Mouse (Mus musculus): ENCODE results near the gene Nfia. TPM values are rescaled to one million over a fixed set of nuclear protein-coding genes. Genes with fewer than 3 reads are reported as not detected.

Nfia gene
- polyA plus RNA-seq, 1 experiment: 53.0 TPM

DNA sequence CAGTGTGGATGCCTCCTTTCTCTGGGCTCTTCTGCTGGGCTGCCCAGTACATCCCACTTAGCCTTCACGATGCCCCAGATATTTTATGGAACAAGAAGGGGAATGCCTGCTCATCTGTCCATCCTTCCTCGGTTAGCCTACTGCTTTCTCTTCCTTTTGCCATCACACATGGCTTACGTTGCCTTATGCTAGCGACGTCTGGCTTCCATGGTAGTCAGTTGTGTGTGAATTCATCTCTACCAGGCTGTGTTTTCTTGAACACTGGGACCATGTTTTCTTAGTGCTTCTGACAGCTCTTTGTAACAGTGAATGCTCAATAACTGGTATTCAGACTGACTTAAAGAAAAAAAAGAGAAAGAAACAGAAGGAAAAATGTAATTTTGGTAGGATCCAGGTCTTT lies 113.7 kb downstream of the Nfia start:
- Histone ChIP-seq H3K4me1 (ENCODE audit: control insufficient read depth, insufficient read depth, low read length) (no peaks in the 10 kb centered on the region), H3K27ac (ENCODE audit: insufficient read depth, low read length) (no peak overlapping the region), H3K4me3 (ENCODE audit: insufficient read depth, low read length) (no peak overlapping the region)
- TF ChIP-seq CTCF (IDR thresholded peaks at IDR 0.05; ENCODE audit: borderline replicate concordance, insufficient read depth, low read length) (no peak), POLR2A (IDR thresholded peaks at IDR 0.05; ENCODE audit: low read depth, low read length) (no peak)

DNA sequence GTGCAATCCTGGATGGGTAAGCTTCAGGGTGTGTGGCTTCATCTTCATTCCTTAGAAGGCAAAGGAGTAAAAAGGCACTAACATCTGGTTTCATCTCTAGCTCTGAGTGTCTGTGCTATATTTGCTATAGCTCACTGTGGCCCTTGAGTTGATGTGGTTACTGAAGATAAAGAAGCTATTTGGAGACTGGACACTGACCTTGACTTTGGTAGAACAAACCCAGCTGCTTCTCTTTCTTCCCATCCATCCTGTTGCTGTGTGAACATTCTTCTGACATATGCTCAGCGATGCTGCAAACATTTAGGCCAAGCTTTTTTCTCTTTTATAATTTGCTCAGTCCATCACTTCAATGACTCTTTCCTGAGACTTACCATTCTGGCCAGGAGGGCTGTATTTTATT lies 114.7 kb downstream of the Nfia start:
- no peak overlapping the region for H3K4me3 ChIP-seq (ENCODE audit: insufficient read depth, low read length)
- H3K4me1 ChIP-seq (ENCODE audit: control insufficient read depth, insufficient read depth, low read length): no peaks in the 10 kb centered on the region
- TF ChIP-seq POLR2A (IDR thresholded peaks at IDR 0.05; ENCODE audit: low read depth, low read length) (no peak), CTCF (IDR thresholded peaks at IDR 0.05; ENCODE audit: borderline replicate concordance, insufficient read depth, low read length) (no peak)
- H3K27ac ChIP-seq (ENCODE audit: insufficient read depth, low read length): no peak overlapping the region

DNA sequence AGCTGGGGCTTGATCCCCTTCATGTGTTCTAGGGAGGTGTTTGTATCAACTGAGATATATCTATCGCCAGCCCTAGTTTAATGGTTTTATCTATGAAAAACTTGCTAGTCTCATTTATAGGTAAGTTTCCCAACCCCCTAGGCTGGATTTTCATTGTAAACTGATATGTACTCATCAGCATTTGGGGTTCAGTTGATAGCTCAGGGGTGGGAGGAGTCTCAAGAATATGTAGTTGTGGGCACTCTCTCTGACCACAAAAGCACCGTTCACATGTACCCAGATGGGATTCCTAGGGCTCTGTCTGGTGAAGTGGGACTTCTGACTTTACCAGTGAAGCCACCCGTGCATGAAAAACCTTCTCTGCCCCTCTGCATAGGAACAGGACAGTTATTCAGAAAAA lies 118.5 kb downstream of the Nfia start:
- Histone ChIP-seq H3K27ac (ENCODE audit: insufficient read depth, low read length) (no peak overlapping the region), H3K4me1 (ENCODE audit: control insufficient read depth, insufficient read depth, low read length) (no peaks in the 10 kb centered on the region), H3K4me3 (ENCODE audit: insufficient read depth, low read length) (no peak overlapping the region)
- TF ChIP-seq CTCF (IDR thresholded peaks at IDR 0.05; ENCODE audit: borderline replicate concordance, insufficient read depth, low read length) (no peak), POLR2A (IDR thresholded peaks at IDR 0.05; ENCODE audit: low read depth, low read length) (no peak)

- Histone ChIP-seq H3K4me3 (ENCODE audit: insufficient read depth, low read length) (no peak overlapping the region), H3K27ac (ENCODE audit: insufficient read depth, low read length) (no peak overlapping the region), H3K4me1 (ENCODE audit: control insufficient read depth, insufficient read depth, low read length) (no peaks in the 10 kb centered on the region)
- TF ChIP-seq POLR2A (IDR thresholded peaks at IDR 0.05; ENCODE audit: low read depth, low read length) (no peak), CTCF (IDR thresholded peaks at IDR 0.05; ENCODE audit: borderline replicate concordance, insufficient read depth, low read length) (no peak)
Observed at GRCm38 (mm10) chr4:97891611-97892010, 119.1 kb downstream of the Nfia start.

DNA sequence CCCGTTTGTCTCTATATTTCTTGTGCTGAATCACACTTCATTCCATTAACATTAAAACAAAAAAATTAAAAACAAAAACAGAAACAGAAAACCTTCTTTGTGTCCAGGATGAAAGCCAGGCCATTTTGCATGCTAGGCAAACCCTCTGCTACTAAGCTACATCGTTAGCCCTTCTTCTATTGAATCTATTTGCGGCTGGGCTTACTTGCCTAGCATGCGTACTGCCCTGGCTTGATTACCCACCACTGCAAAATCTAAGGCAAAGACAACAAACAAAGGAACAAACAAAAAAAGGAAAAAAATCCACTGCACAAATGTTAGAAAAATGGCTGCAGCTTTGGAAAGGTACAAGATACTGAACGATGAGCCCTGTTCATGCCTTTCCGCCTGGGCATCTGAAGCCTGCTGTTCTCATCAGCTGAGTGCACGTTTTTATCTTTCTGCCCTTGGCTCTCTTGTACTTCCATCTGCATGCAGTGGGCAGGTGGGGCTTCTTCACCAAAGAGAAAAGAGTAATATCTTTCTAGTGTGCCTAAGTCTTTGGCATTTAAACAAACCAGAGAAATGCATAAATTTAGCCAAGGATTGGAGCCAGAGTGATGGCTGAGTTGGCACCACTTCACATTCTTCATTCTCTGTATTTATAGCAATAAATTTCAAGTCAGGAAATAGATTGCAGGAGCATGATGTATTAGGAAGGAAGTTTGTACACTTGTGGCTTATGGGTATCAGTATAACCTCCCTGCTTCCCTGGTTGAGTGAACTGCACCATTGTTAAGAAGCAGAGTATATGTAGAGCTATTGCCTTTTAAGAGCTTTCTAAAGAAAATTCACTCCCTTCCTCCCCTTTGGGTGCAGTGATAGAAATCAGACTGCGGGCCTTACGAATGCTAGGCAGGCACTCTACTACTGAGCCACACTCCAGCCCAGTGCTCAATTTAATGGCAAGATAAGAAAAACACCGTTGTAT lies 121.7 kb downstream of the Nfia start:
- no peak overlapping the region for H3K27ac ChIP-seq (ENCODE audit: insufficient read depth, low read length)
- H3K4me1 ChIP-seq (ENCODE audit: control insufficient read depth, insufficient read depth, low read length): no peaks in the 10 kb centered on the region
- no peak for TF ChIP-seq CTCF (IDR thresholded peaks at IDR 0.05; ENCODE audit: borderline replicate concordance, insufficient read depth, low read length)
- H3K4me3 ChIP-seq (ENCODE audit: insufficient read depth, low read length): no peak overlapping the region

- no peaks in the 10 kb centered on the region for H3K4me1 ChIP-seq (ENCODE audit: control insufficient read depth, insufficient read depth, low read length)
- no peak overlapping the region for H3K4me3 ChIP-seq (ENCODE audit: insufficient read depth, low read length)
- TF ChIP-seq POLR2A (IDR thresholded peaks at IDR 0.05; ENCODE audit: low read depth, low read length): no peak
- TF ChIP-seq CTCF (IDR thresholded peaks at IDR 0.05; ENCODE audit: borderline replicate concordance, insufficient read depth, low read length): no peak
- no peak overlapping the region for H3K27ac ChIP-seq (ENCODE audit: insufficient read depth, low read length)
Observed at GRCm38 (mm10) chr4:97895940-97896339, 123.4 kb downstream of the Nfia start.

DNA sequence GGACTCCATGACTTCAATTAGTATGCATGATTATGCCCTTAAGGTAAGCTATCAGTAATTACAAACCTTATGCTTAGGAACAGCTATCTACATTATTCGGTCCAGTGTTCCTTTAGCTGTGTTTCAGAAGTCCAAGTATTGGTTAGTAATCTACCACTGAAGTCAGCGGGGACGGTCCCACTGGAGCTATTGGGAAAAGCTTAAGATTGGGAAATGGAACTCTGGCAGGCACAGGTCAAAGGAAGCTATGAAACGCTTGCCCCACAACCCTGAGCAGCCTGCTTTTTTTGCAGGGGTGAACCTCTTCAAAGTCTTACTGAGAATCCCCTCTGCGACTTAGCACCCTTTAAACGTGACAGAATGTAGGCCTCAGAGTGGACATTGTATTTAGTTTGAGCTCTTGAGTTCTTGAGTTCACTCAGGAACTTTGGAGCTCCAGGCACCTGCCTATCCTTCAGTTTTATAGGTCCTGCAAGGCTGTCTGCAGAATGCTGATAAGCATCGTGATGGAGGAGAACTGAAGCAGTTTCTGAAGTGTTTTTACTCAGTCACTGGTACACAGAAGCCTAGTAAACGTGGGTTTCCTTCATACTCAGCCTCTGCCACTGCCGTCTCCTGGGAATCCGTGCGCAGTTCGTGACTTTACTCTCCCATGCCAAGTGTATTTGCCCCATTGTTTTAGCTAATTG lies 127.9 kb downstream of the Nfia start:
- no peak overlapping the region for H3K4me3 ChIP-seq (ENCODE audit: insufficient read depth, low read length)
- TF ChIP-seq CTCF (IDR thresholded peaks at IDR 0.05; ENCODE audit: borderline replicate concordance, insufficient read depth, low read length): no peak
- no peak for TF ChIP-seq POLR2A (IDR thresholded peaks at IDR 0.05; ENCODE audit: low read depth, low read length)
- H3K4me1 ChIP-seq (ENCODE audit: control insufficient read depth, insufficient read depth, low read length): no peaks in the 10 kb centered on the region
- no peak overlapping the region for H3K27ac ChIP-seq (ENCODE audit: insufficient read depth, low read length)

DNA sequence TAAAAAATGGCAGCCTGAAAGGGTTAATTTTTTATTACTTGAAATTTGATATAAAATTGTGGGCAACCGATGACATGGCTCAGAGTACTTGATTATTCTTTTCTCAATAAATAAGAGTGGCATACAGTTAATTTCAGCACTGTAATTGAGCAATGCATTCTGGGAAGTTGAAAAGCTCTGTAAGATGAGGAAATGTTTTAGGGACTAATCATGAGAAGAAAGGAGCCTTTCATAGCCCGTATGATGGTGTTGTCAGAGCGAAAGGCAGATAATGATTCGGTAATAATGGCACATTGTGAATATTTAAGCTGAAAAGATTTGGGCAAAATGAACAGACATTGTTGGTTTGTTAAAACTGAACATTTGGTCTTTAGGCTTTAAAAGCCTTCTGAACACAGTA lies 133.3 kb downstream of the Nfia start:
- TF ChIP-seq POLR2A (IDR thresholded peaks at IDR 0.05; ENCODE audit: low read depth, low read length): no peak
- no peak for TF ChIP-seq CTCF (IDR thresholded peaks at IDR 0.05; ENCODE audit: borderline replicate concordance, insufficient read depth, low read length)
- Histone ChIP-seq H3K4me3 (ENCODE audit: insufficient read depth, low read length) (no peak overlapping the region), H3K27ac (ENCODE audit: insufficient read depth, low read length) (no peak overlapping the region), H3K4me1 (ENCODE audit: control insufficient read depth, insufficient read depth, low read length) (no peaks in the 10 kb centered on the region)

GRCm38 (mm10) chr4:97908576-97909147 lies 136.1 kb downstream of the Nfia start:
- Histone ChIP-seq H3K4me1 (ENCODE audit: control insufficient read depth, insufficient read depth, low read length) (no peaks in the 10 kb centered on the region), H3K4me3 (ENCODE audit: insufficient read depth, low read length) (no peak overlapping the region), H3K27ac (ENCODE audit: insufficient read depth, low read length) (no peak overlapping the region)
- no peak for TF ChIP-seq POLR2A (IDR thresholded peaks at IDR 0.05; ENCODE audit: low read depth, low read length)

All from embryonic fibroblast, embryonic 13.5 days (primary cell).